Mouse (Mus musculus) kidney, adult 2 months (tissue): ENCODE measurements at regions not wholly inside any gene's neighbourhood (a gene's known extent, or its start where the extent isn't known, plus 50 kb on each side); places are given as distances from the start of the nearest gene placed in this dataset.

Experiments
- CTCF ChIP-seq: fragments of 200-500 bp; conservative IDR thresholded peaks from 2 replicates; pipeline ENCODE4 v1.5.1; 2011; ENCODE audit warnings: low read depth, mild to moderate bottlenecking, control low read depth, low read length, moderate library complexity, mixed read lengths; ENCODE audit not compliant: insufficient read depth, insufficient read length
- POLR2A ChIP-seq: fragments of 200-500 bp; IDR thresholded peaks from one replicate; pipeline ENCODE4 v1.6.1; 2011; ENCODE audit warnings: low read depth, low read length, control low read depth

GRCm38 (mm10) chr13:20736609-20737008, 57.3 kb upstream of the Aoah start:
- no peak for TF ChIP-seq CTCF
- TF ChIP-seq POLR2A: no peak
